Comparison of ENCODE assay signal across 22 mouse cellular contexts in genomic region chr17:73548783-73549566, GRCm38 (mm10).
DNase-seq lines count a peak whose midpoint lies in the region; ATAC-seq lines count a peak whose summit lies in the region.
"Had no signal": no experiment of that assay in that cellular context is flagged by ENCODE, and none has a peak within 500 bp of the region (broad histone marks: within the 10 kb centered on the region; RNA-seq: fewer than 3 reads in every experiment).

No protein-coding gene starts in this region.

- no peak overlapping the region for H3K27ac ChIP-seq in forebrain, embryonic 16.5 days (ENCODE audit: low read length)
- H3K27ac ChIP-seq in forebrain, embryonic 15.5 days (replicated peaks): no peak overlapping the region
- H3K27ac ChIP-seq in hindbrain, embryonic 15.5 days (replicated peaks): peak overlapping the region; percentile 39
- peak overlapping the region; percentile 54 for H3K27ac ChIP-seq in midbrain, embryonic 15.5 days
- H3K27ac ChIP-seq: heart, embryonic 10.5 days; intestine, embryonic 15.5 days had no signal

- 73% methylated on average over 12 of the region's 12 CpGs for WGBS in forebrain, embryonic 16.5 days
- 75% methylated on average over 12 of the region's 12 CpGs for WGBS in forebrain, embryonic 15.5 days
- 52% methylated on average over 12 of the region's 12 CpGs for whole genome bisulfite sequencing in hindbrain, embryonic 15.5 days
- WGBS in midbrain, embryonic 15.5 days: 58% methylated on average over 12 of the region's 12 CpGs

- ATAC-seq in forebrain, embryonic 16.5 days: 0 out of 2 replicates have a peak, but pooled peaks have one; percentile 8
- ATAC-seq in forebrain, embryonic 15.5 days (replicated peaks): no peak
- ATAC-seq in hindbrain, embryonic 15.5 days (ENCODE audit: low FRiP score, low read depth): no peak
- ATAC-seq in midbrain, embryonic 15.5 days (replicated peaks): peak; percentile 57
- ATAC-seq: intestine, embryonic 15.5 days; liver, postnatal 0 days had no signal

- H3K27me3 ChIP-seq in forebrain, embryonic 16.5 days (replicated peaks; ENCODE audit: control insufficient read depth, insufficient read depth, low read length): no peaks in the 10 kb centered on the region
- no peaks in the 10 kb centered on the region for H3K27me3 ChIP-seq in forebrain, embryonic 15.5 days
- no peaks in the 10 kb centered on the region for H3K27me3 ChIP-seq in hindbrain, embryonic 15.5 days
- H3K27me3 ChIP-seq in midbrain, embryonic 15.5 days (replicated peaks): no peaks in the 10 kb centered on the region
- H3K27me3 ChIP-seq: CH12.LX; intestine, embryonic 15.5 days; megakaryocyte, embryonic 14.5 days had no signal

- H3K4me3 ChIP-seq in forebrain, embryonic 16.5 days (replicated peaks; ENCODE audit: low read length): no peak overlapping the region
- no peak overlapping the region for H3K4me3 ChIP-seq in forebrain, embryonic 15.5 days
- no peak overlapping the region for H3K4me3 ChIP-seq in hindbrain, embryonic 15.5 days
- no peak overlapping the region for H3K4me3 ChIP-seq in midbrain, embryonic 15.5 days
- H3K4me3 ChIP-seq: heart, embryonic 10.5 days; intestine, embryonic 15.5 days; megakaryocyte, embryonic 14.5 days had no signal

- peak; percentile 54 for DNase-seq in kidney, postnatal 10 days
- no peak for DNase-seq in kidney, postnatal 36 days
- no peak for DNase-seq in left cerebral cortex, postnatal 25 days (ENCODE audit: low spot score in 2 of 2)
- no peak for DNase-seq in adrenal gland, postnatal 14 days
- DNase-seq: adrenal gland, adult 2 months; cerebellum, postnatal 25 days; gastrocnemius, postnatal 36 days; heart, postnatal 14 days; liver; liver, postnatal 0 days; lung, postnatal 14 days; right cerebral cortex, adult 18-20 months; spleen, adult 18-20 months; thymus, adult 18-20 months had no signal

- intact Hi-C loops in left cerebral cortex, postnatal 25 days (cut with DNase I): no loop called here

- no peaks in the 10 kb centered on the region for H3K9me3 ChIP-seq in forebrain, embryonic 16.5 days (ENCODE audit: control insufficient read depth, low read length)
- H3K9me3 ChIP-seq in forebrain, embryonic 15.5 days: no peaks in the 10 kb centered on the region
- no peaks in the 10 kb centered on the region for H3K9me3 ChIP-seq in hindbrain, embryonic 15.5 days
- H3K9me3 ChIP-seq in midbrain, embryonic 15.5 days: no peaks in the 10 kb centered on the region
- H3K9me3 ChIP-seq: heart, embryonic 10.5 days; intestine, embryonic 15.5 days; megakaryocyte, embryonic 14.5 days had no signal

- no peak overlapping the region for H3K9ac ChIP-seq in forebrain, embryonic 16.5 days (replicated peaks; ENCODE audit: low read depth, low read length)
- H3K9ac ChIP-seq in forebrain, embryonic 15.5 days (replicated peaks): no peak overlapping the region
- no peak overlapping the region for H3K9ac ChIP-seq in hindbrain, embryonic 15.5 days
- no peak overlapping the region for H3K9ac ChIP-seq in midbrain, embryonic 15.5 days
- H3K9ac ChIP-seq: intestine, embryonic 15.5 days; liver, postnatal 0 days had no signal

- no peaks in the 10 kb centered on the region for H3K36me3 ChIP-seq in forebrain, embryonic 16.5 days (ENCODE audit: control insufficient read depth, insufficient read depth)
- no peaks in the 10 kb centered on the region for H3K36me3 ChIP-seq in forebrain, embryonic 15.5 days
- no peaks in the 10 kb centered on the region for H3K36me3 ChIP-seq in hindbrain, embryonic 15.5 days
- H3K36me3 ChIP-seq in midbrain, embryonic 15.5 days (replicated peaks): no peaks in the 10 kb centered on the region
- H3K36me3 ChIP-seq: heart, embryonic 10.5 days; intestine, embryonic 15.5 days had no signal

- no peak overlapping the region for H3K4me2 ChIP-seq in forebrain, embryonic 16.5 days (ENCODE audit: low read length)
- no peak overlapping the region for H3K4me2 ChIP-seq in forebrain, embryonic 15.5 days (replicated peaks)
- no peak overlapping the region for H3K4me2 ChIP-seq in hindbrain, embryonic 15.5 days
- H3K4me2 ChIP-seq in midbrain, embryonic 15.5 days: no peak overlapping the region
- H3K4me2 ChIP-seq: intestine, embryonic 15.5 days had no signal

- no peaks in the 10 kb centered on the region; the same call in 1 of the 2 replicates for H3K4me1 ChIP-seq in forebrain, embryonic 16.5 days (replicated peaks; ENCODE audit: control insufficient read depth, insufficient read depth, low read length)
- no peaks in the 10 kb centered on the region for H3K4me1 ChIP-seq in forebrain, embryonic 15.5 days
- H3K4me1 ChIP-seq in hindbrain, embryonic 15.5 days (replicated peaks): peaks cover 13% of the 10 kb centered on the region; the same call in 1 of the 2 replicates
- H3K4me1 ChIP-seq in midbrain, embryonic 15.5 days: peaks cover 18% of the 10 kb centered on the region
- H3K4me1 ChIP-seq: heart, embryonic 10.5 days; intestine, embryonic 15.5 days; megakaryocyte, embryonic 14.5 days had no signal

Comparison
In these comparisons a context has a peak if more than half of its experiments do, and no peak if none do; other contexts are left out.
1. ATAC-seq: peak in forebrain, embryonic 16.5 days (single experiment) and midbrain, embryonic 15.5 days (single experiment); none in forebrain, embryonic 15.5 days (single experiment) and hindbrain, embryonic 15.5 days (single experiment).
2. H3K27ac ChIP-seq: peak in hindbrain, embryonic 15.5 days (single experiment) and midbrain, embryonic 15.5 days (single experiment); none in forebrain, embryonic 16.5 days (single experiment) and forebrain, embryonic 15.5 days (single experiment).